Mouse (Mus musculus): ENCODE measurements around the gene Magi2.

Magi2 gene

DNA sequence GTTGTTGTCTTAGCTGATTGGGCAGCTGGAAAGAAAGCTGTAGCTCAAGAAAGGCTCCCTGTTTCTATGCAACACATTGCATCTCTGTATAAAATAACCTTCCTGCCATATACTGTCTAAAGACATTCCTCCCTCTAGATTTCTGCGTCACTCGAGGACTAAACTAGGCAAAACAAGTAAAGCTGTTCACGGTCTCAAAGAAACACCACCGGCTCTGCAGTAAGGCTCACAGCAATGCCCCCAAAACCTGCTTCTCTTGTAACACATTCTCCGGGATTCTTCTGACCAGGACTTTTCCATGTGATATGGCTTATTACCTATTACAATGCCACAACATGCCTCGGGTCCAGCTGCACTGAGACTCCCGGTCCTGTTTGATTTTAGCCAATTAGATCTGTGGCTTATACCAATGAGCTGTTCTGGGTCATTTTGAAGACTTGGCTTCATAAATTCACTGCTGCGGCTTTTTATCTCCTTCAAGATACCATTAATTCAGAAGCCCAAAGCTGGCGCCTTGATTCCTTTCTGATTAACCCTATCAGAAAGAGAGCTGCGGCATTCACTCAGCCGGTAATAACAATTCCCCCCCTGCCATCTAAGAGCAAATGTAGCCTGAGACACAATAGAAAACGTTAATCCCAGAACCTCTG is 520.2 kb downstream of the Magi2 start:
- DNase-seq (ENCODE audit: low read depth): no peak

DNA sequence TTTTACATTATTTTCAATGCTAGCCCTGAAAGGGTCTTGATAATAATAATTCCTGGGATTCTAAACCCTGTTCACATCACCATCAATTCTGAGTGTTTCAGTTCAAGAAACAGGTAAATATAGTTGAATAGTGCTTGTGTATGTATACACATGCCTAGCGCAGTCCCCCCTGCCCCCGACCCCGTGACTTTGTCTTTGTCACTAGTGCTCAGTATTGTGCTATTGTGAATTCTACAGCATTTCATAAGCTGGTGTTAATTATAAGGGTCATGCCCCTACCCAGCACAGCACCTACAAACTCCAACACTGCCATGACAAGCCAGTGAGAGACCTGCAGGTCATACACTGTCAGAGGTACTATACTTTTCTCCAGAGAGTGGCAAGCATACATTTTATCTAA is 520.8 kb downstream of the Magi2 start:
- DNase-seq (ENCODE audit: low read depth): no peak

DNA sequence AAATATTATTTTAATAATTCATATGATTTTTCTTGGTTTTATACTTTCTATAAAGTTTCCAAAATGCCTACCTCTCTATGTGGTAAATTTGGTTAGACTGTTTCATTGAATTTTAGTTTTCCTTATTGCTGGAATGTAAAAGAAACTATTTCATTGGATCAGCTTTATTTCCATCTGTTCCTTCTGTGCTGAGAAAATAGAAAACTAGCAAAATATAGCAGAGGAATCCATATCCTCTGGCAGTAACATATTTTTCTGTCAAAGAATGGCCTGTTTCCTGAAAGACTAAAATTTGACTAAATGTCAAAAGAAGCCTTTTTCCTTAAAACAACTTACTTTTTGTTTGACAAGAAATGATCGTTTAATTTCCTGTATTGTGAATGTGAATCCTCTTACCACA is 552.4 kb downstream of the Magi2 start:
- no peak for DNase-seq (ENCODE audit: low read depth)

DNA sequence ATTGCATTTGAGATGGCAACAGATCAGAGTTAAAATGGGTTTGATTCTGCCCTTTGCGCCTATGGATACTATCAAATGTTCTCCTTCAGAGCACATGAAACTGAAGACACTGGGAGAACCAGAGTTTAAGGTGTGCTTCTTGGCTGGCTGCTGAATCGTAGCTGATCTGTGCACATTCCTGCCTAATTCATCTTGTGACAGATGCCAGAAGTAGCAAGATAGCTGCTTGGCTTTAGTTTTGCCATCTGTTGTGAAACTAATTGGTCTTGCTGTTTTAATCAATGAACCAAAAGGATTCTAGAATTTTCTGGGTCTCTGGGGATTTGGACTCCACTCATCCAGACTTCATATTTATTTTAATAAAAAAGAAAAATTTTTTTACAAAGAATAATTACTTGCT is 553.2 kb downstream of the Magi2 start:
- no peak for DNase-seq (ENCODE audit: low read depth)

DNA sequence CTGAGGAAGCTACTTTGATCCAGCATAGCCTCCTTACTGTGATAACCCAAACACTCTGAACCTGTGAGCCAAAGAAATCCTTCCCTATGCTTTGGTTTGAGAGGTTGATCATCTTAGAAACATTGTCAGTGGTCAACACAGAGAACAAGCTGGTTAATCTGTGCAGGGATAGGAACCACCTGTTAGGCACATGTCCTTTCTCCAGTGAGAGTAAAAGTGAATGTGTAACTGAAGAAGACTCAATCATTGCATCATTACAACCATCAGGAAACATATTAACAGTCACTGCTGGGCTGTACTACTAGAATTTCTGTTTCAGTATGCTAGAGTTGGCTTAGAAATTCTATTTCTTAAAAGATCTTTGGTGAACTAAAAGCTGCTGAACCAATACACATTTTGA is 558.5 kb downstream of the Magi2 start:
- DNase-seq (ENCODE audit: low read depth): no peak

DNA sequence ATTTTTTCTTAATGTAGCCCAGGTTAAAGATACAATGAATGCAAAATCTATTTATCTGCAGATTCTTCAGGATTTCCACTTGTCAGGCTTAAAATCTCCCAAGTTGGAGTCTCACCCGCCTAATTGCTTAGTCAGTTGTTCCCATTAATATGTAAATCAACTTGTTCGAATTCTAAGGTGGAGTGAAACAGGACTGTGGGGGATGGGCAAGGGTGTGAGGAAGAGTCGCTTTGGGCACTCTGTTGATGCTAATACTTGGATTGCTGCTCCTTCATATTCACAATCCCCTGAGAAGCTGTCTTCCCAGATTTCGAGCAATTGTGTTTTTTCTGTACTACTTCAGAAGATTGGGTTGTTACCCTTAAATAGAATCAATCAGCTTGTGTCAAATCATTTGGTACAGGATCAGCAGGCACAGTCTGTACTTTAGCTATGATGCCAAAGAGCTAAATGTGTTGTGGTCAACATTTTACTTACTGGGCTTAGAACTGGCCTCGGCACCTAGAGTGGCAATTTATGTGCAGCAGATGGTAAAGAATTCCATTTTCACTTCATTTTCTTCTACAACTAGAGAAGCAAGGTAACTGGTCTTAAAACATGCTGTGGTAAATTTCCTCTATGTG is 560.8 kb downstream of the Magi2 start:
- DNase-seq (ENCODE audit: low read depth): no peak

DNA sequence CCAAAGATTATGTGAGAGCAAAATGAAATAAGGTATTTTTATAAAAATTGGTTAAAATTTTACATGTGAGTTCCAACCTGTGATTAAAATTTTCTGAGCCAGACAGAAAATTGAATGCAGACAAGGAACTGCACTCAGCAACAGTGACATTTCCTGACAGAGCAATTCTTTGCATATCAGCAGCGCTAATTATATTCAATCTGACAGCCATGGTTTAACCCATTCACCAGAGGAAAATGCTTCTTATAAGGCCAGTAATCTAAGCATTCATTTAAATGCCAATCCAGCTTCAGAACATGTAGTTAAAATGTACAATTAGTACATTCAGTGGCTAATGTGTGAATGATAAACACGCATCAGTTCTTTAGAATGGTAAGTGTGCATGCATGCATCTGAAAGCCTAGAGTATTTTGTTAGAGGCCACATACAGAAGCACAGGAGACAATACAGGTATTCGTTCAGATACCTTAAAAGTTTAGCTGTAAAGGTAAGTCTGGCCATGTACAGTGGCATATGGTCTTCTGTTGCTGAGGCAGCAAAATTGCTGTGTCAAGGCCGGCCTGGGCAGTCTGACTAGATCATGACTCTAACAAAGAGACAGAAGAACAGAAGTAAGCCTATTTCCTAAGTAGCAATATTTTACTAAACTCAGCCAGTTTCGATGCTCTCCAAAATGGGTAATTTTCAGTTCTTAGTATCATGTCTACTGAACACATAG is 576.4 kb downstream of the Magi2 start:
- no peak for DNase-seq (ENCODE audit: low read depth)

DNA sequence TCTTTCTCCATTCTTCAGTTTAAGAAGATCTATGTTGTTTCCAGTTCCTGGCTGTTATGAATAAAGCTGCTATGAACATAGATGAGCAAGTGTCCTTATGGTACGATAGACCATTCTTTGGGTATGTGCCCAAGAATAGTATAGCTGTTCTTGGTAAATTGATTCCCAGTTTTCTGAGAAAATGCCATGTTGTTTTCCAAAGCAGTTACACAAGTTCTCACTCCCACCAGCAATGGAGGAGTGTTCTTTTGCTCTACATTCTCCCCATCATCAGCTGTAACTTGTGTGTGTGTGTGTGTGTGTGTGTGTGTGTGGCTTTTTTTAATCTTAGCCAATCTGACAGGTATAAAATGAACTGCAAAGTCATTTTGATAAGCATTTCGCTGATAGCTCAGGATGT is 595.7 kb downstream of the Magi2 start:
- DNase-seq (ENCODE audit: low read depth): no peak

DNA sequence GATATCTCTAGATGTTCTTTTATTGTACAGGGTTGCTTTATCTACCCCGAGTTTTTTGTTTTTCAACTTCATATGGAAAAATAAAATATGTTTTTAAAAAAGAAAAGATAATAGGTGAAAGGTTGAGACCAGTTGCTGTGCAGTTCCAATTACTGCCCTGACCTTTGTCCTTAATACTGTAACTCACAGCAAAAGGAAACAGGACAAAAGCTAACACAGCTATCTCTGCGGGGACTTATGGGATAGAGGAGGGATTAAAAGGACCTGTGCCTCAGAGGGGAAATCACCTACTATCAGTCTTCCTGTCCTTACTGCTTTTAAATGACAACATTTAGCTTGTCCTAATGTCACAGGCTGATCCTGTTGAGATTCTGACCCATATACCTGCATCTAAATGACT is 599.1 kb downstream of the Magi2 start:
- DNase-seq (ENCODE audit: low read depth): no peak

DNA sequence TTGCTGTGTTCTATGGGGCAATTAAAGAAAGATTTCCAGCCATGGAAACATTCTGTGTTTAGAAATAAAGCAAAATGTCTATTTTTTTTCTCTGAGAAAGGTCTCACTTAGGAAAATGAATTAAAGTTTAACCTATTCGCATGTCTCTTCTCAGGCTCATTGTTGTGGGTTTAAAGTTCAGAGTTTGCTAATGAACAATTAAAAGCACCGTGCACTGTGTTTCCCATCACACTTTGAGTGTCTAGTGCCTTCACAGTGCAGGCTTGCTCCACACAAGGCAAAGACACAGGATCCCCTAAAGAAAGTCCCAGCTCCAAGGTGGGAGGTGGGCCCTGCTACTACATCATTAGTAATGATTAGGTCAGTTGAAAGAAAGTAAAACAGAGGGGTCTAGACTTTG is 602.5 kb downstream of the Magi2 start:
- no peak for DNase-seq (ENCODE audit: low read depth)

DNA sequence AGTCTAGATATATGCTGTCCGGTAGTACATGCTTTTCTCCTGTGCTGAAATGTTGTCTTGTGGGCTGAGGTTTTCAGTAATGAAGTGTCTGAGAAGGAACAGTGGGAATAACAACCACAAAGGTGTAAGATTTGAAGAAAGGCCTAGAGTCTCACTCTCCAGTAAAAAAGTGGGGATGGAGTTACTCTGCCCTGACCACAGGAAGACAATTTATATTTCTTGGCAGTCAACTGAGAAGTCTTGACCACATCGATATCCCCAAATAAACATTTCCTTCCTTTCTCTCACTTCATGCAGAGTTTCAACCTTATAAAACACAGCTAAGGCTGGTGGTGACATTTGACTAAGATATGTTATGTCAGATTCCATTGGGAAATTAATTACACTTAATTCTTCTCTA is 636.0 kb downstream of the Magi2 start:
- DNase-seq (ENCODE audit: low read depth): no peak

DNA sequence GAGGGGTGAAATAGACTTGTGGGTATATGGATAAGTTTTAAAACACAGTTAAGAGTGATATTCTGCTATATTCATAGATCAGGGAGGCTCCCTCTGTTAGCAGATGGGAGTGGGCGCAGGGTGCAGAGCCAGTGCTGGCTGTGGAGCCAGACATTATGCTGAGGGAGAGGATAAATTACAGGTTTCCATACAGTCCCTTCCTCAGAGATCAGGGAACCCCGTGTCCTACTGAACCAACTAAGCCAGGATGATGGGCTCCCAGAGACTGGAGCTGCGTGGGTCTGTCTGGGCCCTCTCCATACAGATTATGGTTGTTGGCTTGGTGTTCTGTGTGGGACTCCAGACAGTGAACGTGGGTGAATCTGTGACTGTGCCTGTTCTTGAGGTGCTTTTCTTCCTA is 643.6 kb downstream of the Magi2 start:
- no peak for DNase-seq (ENCODE audit: low read depth)

DNA sequence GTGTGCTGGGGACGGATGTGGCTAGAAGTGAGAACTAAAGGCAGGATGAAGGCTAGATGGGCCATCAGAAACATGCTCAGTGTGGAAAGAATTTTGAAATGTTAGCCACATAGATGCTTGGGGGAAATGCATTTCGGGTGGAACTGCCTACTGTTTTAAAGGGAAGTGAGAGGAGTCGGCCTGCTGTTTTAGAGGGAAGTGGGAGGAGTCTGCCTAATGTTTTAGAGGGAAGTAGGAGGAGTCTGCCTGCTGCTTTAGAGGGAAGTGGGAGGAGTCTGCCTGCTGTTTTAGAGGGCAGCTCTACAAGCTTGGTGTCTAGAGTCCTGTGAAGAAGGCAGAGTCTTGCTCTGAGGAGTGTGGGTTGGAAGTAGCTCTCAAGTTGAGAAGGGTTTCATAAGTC is 664.9 kb downstream of the Magi2 start:
- no peak for DNase-seq (ENCODE audit: low read depth)

DNA sequence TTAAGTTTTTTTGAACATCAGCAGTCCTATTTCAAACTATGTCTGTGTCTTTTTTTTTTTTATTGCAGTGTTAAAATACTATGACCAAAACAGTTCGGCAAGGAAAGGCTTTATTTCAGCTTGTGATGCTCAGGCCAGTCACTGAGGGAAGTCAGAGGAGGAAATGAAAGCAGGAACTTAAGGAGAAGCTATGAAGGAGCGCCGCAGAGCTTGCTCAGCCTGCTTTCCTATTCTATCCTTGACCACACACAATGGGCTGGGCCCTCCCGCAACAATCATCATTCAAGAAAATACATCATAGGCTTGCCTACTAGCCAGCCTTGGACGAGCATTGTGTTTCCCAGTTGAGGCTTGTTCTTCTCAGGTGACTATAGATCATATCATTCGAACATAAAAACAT is 669.1 kb downstream of the Magi2 start:
- no peak for DNase-seq (ENCODE audit: low read depth)

DNA sequence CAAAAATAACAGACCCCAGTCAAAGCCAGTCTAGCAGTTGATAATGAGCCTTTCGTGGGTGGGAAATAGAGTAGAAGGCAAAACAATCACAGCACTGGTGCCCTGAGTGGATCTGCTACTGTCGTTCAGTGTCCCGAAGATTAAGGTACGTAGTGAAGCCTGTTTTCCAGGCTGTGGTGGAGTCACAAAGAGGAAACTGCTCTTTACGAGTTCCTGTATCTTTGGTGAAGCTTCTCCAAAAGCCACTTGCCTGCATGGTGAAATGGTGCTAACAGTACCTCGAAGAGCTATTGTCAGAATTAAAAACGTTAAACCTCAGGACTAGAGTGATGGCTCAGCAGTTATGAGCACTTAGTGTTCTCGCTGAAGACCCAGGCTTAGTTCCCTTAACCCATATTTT is 674.8 kb downstream of the Magi2 start:
- DNase-seq (ENCODE audit: low read depth): no peak

DNA sequence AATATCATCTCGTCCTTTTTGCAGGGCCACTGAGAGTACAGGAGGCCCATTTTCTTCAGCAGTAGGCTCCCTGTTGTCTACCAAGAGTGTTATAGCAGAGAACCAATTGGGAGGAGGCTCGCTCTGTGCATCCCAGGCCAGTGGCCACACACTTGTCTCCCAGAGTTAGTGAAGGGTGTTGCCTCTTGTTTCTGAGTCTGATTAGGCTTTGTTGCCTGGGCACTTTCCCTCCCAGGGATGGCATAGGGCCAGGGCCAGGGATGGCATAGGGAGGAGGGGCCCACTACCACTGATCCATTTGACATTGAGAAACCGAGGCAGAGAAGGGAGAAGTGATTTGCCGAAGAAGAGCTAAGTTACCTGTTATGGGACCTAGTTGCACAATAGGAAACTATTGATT is 679.8 kb downstream of the Magi2 start:
- DNase-seq (ENCODE audit: low read depth): no peak

DNA sequence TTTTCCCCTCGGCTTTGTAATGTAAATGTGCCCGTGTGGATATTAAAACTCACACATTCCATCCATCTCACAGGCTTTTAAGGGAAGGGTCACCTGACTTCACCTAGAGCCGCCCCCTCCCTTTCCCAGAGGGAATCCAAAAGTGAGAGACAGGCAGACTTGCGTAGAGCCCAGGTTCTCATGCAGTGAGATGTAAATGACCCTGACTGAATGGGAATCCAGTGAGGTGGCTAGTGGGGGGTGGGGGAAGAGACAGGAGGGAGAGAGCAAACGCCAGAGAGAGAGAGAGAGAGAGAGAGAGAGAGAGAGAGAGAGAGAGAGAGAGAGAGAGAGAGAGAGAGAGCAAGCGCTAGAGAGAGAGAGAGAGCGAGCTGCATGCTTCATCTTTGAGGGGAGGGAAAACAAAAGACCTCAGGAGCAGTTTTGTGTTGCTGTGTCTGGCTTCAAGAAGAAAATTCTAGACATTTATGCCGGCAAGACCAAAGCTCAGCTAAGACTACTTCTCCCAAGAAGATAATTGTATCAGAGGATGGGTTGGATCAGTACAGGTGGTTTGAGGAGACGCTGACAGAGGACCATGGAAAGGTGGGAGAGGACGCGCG is 680.6 kb downstream of the Magi2 start:
- DNase-seq (ENCODE audit: low read depth): no peak

DNA sequence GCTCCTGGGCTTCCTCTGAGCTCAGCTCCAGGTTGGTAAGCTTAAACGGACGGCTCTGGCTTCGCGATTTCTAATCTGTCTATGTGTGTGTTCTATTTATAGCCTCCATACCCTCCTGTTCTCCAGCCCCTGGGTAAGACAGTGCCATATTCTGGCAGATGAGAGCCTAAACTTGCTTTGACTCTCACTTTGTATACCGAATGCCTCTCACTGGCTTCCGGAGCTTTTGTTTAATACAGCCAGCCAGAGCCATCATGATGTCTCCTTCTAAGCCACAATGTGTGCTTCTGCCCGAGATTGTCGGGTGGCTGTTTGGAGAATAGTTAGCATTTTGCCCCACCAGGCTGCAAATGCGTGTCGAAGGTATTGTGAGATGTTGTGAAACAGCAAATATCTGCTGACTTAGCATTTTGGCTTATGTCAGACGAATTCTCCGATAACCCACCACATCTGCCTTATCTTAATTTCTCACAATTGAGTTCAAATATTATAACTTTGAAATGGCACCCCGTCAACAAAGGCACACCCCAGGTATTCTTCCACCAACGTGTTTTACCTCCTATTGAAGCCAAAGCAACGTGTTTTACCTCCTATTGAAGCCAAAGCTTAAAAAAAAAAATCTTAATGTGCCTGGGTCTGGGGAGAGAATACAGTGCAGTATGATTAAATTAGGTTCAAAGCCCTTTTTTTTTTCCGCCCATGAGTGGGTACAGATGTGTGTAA is 681.3 kb downstream of the Magi2 start:
- DNase-seq (ENCODE audit: low read depth): no peak

DNA sequence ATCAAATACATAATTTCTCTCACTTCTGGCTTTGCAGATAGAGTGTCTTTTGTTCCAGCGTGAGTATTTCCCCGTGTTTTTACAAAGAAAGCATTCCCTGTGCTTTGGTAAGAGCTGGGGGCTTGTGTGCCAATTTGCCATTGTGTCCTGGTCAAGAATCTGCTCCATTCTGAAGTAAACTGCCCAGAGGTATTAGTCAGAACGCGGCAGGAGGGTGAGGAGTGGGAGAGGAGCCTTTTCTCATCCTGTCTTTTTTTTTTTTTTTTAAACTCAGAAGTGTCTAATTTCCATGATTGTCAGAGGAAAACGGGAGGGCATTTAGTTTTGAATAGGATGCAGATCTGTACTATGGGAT is 681.8 kb downstream of the Magi2 start:
- no peak for DNase-seq (ENCODE audit: low read depth)

DNA sequence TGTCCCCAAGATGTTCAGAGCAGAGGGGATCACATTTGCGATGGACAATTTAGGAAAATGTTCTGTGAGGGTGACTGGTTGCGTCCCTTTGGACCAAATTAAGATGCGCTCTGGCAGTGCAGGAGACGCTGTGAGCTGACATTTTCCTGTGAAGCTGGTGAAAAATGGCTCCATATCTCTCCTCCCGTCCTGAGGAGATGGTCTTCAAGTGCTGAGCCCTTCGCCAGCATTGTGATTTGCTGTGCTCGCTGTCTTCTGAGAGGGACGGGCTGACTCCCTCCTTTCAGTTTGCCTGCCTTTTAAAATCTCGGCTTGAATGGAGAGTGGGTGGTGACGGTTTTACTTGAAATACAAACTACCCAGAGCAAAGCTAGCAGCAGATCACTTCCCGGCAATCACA is 682.2 kb downstream of the Magi2 start:
- no peak for DNase-seq (ENCODE audit: low read depth)

DNA sequence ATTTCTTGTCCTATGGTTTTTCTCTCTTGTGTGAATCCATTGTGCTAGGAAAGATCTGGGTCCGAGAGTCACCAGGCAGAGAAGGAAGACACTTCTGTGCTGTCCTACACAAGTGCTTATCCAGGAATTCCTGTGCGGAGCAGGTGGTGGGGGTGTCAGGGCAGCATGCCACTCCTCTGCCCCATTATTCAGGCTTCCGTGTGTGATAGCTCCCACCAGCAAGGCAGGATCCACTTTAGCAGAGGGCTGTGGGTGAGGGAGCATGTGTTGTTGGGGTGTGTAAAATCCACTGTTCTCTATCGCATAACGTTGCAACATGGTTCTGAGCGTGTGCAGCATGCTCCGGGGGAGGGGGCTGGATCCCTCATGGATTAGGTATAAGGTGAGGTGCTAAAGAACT is 682.8 kb downstream of the Magi2 start:
- DNase-seq (ENCODE audit: low read depth): no peak

DNA sequence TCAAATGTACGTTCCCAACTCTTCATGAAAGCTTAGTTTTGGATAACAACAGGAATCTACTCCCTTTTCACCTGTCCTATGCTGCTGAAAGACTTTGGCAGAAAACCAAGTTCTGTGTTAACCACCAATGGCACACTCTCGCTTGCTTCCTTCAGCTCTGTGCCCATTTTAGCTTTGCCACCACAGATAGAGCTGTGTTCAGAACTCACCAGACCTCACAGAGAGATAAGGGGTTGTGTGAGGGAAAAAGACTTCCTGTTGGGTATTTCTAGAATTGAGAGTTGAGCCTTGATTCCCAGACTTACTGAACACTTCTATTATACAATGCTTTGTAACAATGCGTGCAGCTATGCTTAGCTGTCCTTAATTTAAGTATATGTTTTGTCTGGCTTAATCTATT is 705.3 kb downstream of the Magi2 start:
- no peak for DNase-seq (ENCODE audit: low read depth)

DNA sequence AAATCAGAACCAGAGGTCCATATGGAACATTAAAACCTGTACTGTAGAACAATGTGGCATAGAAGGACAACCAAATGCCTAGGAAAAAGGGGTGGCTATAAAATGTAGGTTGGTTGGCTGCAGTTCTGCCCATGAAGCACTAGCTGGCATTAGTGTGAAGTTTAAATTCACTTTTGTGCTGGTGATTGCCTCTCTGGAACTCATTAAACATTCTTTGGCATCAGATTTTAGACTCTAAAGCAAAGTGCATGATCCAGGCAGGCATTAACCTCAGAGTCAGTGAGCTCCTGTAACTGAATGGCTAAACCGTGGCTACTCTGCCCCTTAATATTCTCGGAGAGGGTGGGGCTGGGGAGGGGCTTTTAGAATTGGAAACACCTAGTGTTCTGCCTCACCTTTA is 706.4 kb downstream of the Magi2 start:
- DNase-seq (ENCODE audit: low read depth): no peak

All from fibroblast of lung, adult 2 months (primary cell).